Mouse (Mus musculus) kidney, adult 2 months (tissue): Measurements from ENCODE around the gene Uchl4.

Experiments
- CTCF ChIP-seq: fragments of 200-500 bp; conservative IDR thresholded peaks from 2 replicates; pipeline ENCODE4 v1.5.1; 2011; ENCODE audit warnings: low read depth, mild to moderate bottlenecking, control low read depth, low read length, moderate library complexity, mixed read lengths; ENCODE audit not compliant: insufficient read depth, insufficient read length
- POLR2A ChIP-seq: fragments of 200-500 bp; IDR thresholded peaks from one replicate; pipeline ENCODE4 v1.6.1; 2011; ENCODE audit warnings: low read depth, low read length, control low read depth

DNA sequence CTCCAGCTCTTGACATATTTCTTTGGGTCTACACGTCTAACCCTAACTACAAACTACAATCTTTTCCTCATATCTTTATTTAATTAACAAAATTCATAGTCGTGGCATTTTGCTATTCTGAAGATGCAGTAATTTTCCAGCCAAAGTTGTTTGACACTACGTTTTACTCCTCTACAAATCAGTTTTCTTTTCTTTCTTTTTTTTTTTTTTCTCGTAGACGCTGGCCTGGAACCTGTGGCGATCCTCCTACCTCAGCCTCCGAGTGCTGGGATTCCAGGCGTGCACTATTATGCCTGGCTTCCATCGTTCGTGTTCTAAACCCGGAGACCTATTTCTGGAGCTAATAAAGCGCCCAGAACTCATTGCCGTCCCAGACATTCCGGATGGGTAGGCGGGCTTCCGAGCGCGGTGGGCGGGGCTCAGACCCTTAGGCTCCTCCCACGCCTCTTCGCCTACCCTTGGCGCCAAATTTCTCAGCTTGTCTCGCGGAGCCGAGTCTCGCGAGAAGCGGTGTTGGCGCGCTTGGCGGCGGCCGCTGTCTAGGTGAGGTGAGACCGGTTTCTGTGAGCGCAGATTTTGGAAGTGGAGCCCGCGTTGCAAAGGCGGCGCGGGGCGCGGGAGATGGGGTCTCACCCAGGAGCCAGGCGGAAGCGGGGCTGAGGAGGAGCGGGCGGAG lies 46.2 kb downstream of the Uchl4 start, which contains the start of gene Tipin:
- no peak for TF ChIP-seq POLR2A
- no peak for TF ChIP-seq CTCF
